Mouse (Mus musculus): ENCODE measurements at regions not wholly inside any gene's neighbourhood (a gene's known extent, or its start where the extent isn't known, plus 50 kb on each side); places are given as distances from the start of the nearest gene placed in this dataset.
"Not testable (repeated sequence)": the region's sequence is repeated elsewhere in the genome, so short reads cannot be mapped to it uniquely, and the experiment has no call there.

DNA sequence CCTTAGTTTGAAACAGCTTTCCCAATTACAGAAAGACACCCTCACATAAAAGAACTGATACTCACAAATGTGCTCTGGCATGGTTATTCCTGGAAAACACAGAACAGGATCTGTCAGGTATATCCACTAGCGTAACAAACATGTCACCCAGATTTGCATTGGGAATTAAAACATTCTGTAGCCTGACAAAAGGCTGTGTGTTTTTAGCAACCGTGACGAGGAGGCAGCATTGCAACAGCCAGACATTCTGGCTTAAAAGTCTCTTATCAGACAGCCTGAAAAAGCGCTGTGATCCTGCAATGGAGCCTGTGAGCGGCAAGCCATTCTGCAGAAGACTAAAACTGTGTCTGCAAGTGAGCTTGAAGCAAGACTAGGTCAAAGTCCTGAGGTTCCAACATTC lies 635.1 kb upstream of the Map3k7 start:
- Histone ChIP-seq H3K4me2 (replicated peaks; ENCODE audit: low read depth) (no peak overlapping the region), H3K4me3 (ENCODE audit: low read depth, low read length) (no peak overlapping the region), H3K9me3 (ENCODE audit: control insufficient read depth, low read length) (no peaks in the 10 kb centered on the region), H3K4me1 (replicated peaks; ENCODE audit: control insufficient read depth, insufficient read depth) (no peaks in the 10 kb centered on the region), H3K27ac (replicated peaks) (no peak overlapping the region), H3K9ac (ENCODE audit: low read length) (no peak overlapping the region), H3K36me3 (ENCODE audit: control insufficient read depth, insufficient read depth, low read length) (no peaks in the 10 kb centered on the region), H3K27me3 (ENCODE audit: control insufficient read depth, insufficient read depth, low read length) (no peaks in the 10 kb centered on the region)
- no peak for DNase-seq (ENCODE audit: low spot score)
- no peak for TF ChIP-seq EP300 (optimal IDR thresholded peaks at IDR 0.05)
- TF ChIP-seq CTCF (IDR thresholded peaks at IDR 0.05; ENCODE audit: low read depth), result no peak
- ATAC-seq (ENCODE audit: low FRiP score, low TSS enrichment), result no peak
- WGBS, result 56% methylated on average over 5 of the region's 5 CpGs

DNA sequence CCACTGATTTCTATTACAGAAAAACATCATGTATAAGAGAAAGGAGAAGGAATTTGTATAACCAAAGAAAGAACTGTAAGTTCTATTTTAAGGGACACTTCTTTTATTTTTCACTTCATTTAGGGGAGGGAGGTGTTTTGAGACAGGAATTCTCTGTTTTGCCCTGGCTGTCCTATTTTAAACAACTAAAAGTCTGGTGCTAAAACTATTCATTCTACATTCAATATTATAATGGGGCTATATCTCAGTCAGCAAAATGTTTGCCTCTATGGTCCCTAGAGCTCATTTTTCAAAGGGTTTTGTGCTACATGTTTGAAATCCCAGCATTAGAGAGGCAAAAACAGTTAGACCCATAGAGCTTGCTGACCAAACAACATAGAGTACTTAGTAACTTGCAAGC lies 632.8 kb upstream of the Map3k7 start:
- Histone ChIP-seq H3K4me1 (replicated peaks; ENCODE audit: control insufficient read depth, insufficient read depth) (no peaks in the 10 kb centered on the region), H3K27ac (replicated peaks) (no peak overlapping the region), H3K9me3 (ENCODE audit: control insufficient read depth, low read length) (no peaks in the 10 kb centered on the region), H3K36me3 (ENCODE audit: control insufficient read depth, insufficient read depth, low read length) (no peaks in the 10 kb centered on the region), H3K4me3 (ENCODE audit: low read depth, low read length) (no peak overlapping the region), H3K9ac (ENCODE audit: low read length) (no peak overlapping the region), H3K4me2 (replicated peaks; ENCODE audit: low read depth) (no peak overlapping the region), H3K27me3 (ENCODE audit: control insufficient read depth, insufficient read depth, low read length) (no peaks in the 10 kb centered on the region)
- DNase-seq (ENCODE audit: low spot score) (no peak), ATAC-seq (ENCODE audit: low FRiP score, low TSS enrichment) (no peak)
- TF ChIP-seq EP300 (optimal IDR thresholded peaks at IDR 0.05), result no peak
- no peak for TF ChIP-seq CTCF (IDR thresholded peaks at IDR 0.05; ENCODE audit: low read depth)

GRCm38 (mm10) chr4:31335686-31336085 lies 628.2 kb upstream of the Map3k7 start:
- H3K27ac ChIP-seq (replicated peaks), result no peak overlapping the region
- no peaks in the 10 kb centered on the region for H3K9me3 ChIP-seq (ENCODE audit: control insufficient read depth, low read length)
- no peaks in the 10 kb centered on the region for H3K27me3 ChIP-seq (ENCODE audit: control insufficient read depth, insufficient read depth, low read length)
- no peaks in the 10 kb centered on the region for H3K36me3 ChIP-seq (ENCODE audit: control insufficient read depth, insufficient read depth, low read length)
- DNase-seq (ENCODE audit: low spot score), result no peak
- H3K9ac ChIP-seq (ENCODE audit: low read length), result no peak overlapping the region
- 84% methylated on average over 3 of the region's 3 CpGs for WGBS
- H3K4me3 ChIP-seq (ENCODE audit: low read depth, low read length), result no peak overlapping the region
- H3K4me1 ChIP-seq (replicated peaks; ENCODE audit: control insufficient read depth, insufficient read depth), result no peaks in the 10 kb centered on the region
- ATAC-seq (ENCODE audit: low FRiP score, low TSS enrichment), result no peak
- no peak overlapping the region for H3K4me2 ChIP-seq (replicated peaks; ENCODE audit: low read depth)
- TF ChIP-seq EP300 (optimal IDR thresholded peaks at IDR 0.05) (no peak), CTCF (IDR thresholded peaks at IDR 0.05; ENCODE audit: low read depth) (no peak)

DNA sequence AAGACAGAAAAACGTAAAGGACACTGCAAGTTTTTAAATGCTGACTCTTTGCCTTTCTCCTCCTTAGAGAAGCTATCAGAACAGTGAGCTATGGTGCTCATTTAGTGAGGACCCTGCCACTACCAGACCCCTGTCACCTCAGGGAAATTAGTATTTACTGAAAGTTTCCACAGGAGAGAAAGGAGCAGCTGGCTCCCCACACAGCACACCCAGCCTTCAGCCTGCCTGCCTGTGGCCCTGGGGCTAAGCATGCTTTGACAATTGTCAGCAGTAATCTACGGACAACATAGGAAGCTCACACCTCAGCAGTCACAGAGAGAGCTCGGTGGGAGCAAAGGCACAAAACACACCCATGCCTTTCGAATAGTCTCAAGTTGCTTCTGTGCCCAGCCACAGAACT lies 625.9 kb upstream of the Map3k7 start:
- no peak overlapping the region for H3K27ac ChIP-seq (replicated peaks)
- no peaks in the 10 kb centered on the region for H3K27me3 ChIP-seq (ENCODE audit: control insufficient read depth, insufficient read depth, low read length)
- DNase-seq (ENCODE audit: low spot score), result no peak
- no peaks in the 10 kb centered on the region for H3K36me3 ChIP-seq (ENCODE audit: control insufficient read depth, insufficient read depth, low read length)
- H3K9me3 ChIP-seq (ENCODE audit: control insufficient read depth, low read length), result no peaks in the 10 kb centered on the region
- TF ChIP-seq EP300 (optimal IDR thresholded peaks at IDR 0.05) (no peak), CTCF (IDR thresholded peaks at IDR 0.05; ENCODE audit: low read depth) (no peak)
- H3K4me3 ChIP-seq (ENCODE audit: low read depth, low read length), result no peak overlapping the region
- WGBS, result 55% methylated on average over 4 of the region's 4 CpGs
- H3K4me2 ChIP-seq (replicated peaks; ENCODE audit: low read depth), result no peak overlapping the region
- no peaks in the 10 kb centered on the region for H3K4me1 ChIP-seq (replicated peaks; ENCODE audit: control insufficient read depth, insufficient read depth)
- H3K9ac ChIP-seq (ENCODE audit: low read length), result no peak overlapping the region
- no peak for ATAC-seq (ENCODE audit: low FRiP score, low TSS enrichment)

DNA sequence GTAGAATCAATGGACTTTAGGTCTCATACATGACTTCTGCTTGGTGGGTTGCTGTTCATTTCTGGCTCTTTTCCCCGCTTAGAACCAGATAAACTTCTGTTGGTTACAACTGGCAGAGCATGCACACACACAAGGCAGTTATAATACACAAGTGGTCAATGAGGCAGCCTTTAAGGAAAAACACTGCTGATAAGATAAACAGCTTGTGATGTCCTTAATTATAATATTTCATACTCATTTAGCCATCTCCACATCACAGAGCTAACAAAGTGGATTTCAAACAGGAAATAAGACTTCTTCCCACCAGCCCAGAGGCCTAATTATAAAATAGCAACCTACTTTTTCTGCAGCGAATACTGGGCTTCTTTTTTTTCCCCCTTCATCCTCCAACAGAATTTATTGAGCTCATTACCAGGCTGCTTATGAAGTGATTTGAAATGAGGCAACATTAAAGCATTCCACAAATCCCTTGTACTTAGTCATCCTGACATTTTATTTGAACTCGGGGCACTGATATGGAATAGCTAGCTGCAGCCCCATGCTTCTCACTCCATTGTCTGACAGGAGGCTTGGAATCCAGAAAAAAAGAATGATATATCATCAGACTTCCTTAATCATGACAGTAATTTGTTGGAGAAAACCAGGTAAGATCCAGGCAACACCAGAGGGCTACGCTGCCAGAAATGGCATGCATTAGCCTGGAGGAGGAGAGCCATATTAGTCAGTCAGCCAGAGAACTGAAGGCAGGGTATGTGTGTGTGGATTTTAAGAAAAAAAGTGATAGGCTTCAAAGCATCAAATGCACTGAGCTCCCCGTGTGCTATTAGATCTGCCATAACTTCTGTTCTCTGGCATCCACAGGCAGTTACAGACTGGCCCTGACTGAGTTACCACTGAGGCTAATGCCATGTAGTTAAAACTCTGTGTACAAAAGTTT lies 620.3 kb upstream of the Map3k7 start:
- Histone ChIP-seq H3K27ac (replicated peaks) (no peak overlapping the region), H3K4me2 (replicated peaks; ENCODE audit: low read depth) (no peak overlapping the region), H3K4me3 (ENCODE audit: low read depth, low read length) (no peak overlapping the region), H3K36me3 (ENCODE audit: control insufficient read depth, insufficient read depth, low read length) (no peaks in the 10 kb centered on the region), H3K9ac (ENCODE audit: low read length) (no peak overlapping the region), H3K27me3 (ENCODE audit: control insufficient read depth, insufficient read depth, low read length) (no peaks in the 10 kb centered on the region), H3K9me3 (ENCODE audit: control insufficient read depth, low read length) (no peaks in the 10 kb centered on the region), H3K4me1 (replicated peaks; ENCODE audit: control insufficient read depth, insufficient read depth) (no peaks in the 10 kb centered on the region)
- 37% methylated on average over 5 of the region's 5 CpGs for WGBS
- no peak for DNase-seq (ENCODE audit: low spot score)
- no peak for ATAC-seq (ENCODE audit: low FRiP score, low TSS enrichment)
- TF ChIP-seq EP300 (optimal IDR thresholded peaks at IDR 0.05) (no peak), CTCF (IDR thresholded peaks at IDR 0.05; ENCODE audit: low read depth) (no peak)

DNA sequence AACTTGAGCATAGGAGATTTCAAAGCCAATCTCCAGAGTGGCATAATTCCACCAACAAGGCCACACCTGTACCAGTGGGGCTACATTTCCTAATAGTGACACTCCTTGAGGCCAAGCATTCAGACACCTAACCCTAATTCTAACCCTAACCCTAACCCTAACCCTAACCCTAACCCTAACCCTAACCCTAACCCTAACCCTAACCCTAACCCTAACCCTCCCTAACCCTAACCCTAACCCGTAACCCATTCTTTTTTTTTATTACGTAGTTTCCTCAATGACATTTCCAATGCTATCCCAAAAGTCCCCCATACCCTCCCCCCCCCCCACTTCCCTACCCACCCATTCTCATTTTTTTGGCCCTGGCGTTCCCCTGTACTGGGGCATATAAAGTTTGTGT lies 609.9 kb upstream of the Map3k7 start:
- not testable (repeated sequence) for H3K4me1 ChIP-seq (replicated peaks; ENCODE audit: control insufficient read depth, insufficient read depth); H3K9me3 ChIP-seq (ENCODE audit: control insufficient read depth, low read length); H3K27ac ChIP-seq (replicated peaks); H3K36me3 ChIP-seq (ENCODE audit: control insufficient read depth, insufficient read depth, low read length); ATAC-seq (ENCODE audit: low FRiP score, low TSS enrichment); H3K9ac ChIP-seq (ENCODE audit: low read length); H3K4me3 ChIP-seq (ENCODE audit: low read depth, low read length); H3K27me3 ChIP-seq (ENCODE audit: control insufficient read depth, insufficient read depth, low read length); DNase-seq (ENCODE audit: low spot score); H3K4me2 ChIP-seq (replicated peaks; ENCODE audit: low read depth)
- 92% methylated on average over 2 of the region's 3 CpGs for WGBS
